Mouse (Mus musculus) cerebellum, postnatal 4 days (tissue): ENCODE data around the gene Slc17a9.
"Not testable (repeated sequence)": the region's sequence is repeated elsewhere in the genome, so short reads cannot be mapped to it uniquely, and the experiment has no call there.

Experiments used
- DNase-seq, 2 experiments: peaks; one replicate each; pipeline ENCODE4 v3.0.0; 2022; ENCODE audit warnings: low spot score in 2 of 2, mixed read lengths in 1 of 2

Gene Slc17a9

GRCm38 (mm10) chr2:180710276-180711155 is 14.5 kb upstream of the Slc17a9 start:
- DNase-seq: no peak

- DNase-seq: no peak
These were observed 13.5 kb upstream of the Slc17a9 start for GRCm38 (mm10) chr2:180711527-180711926.

- no peak for DNase-seq
These were observed 12.9 kb upstream of the Slc17a9 start for GRCm38 (mm10) chr2:180712037-180712689.

- not testable (repeated sequence) for DNase-seq
These were observed 2.3 kb upstream of the Slc17a9 start for GRCm38 (mm10) chr2:180722748-180723147.

- no peak for DNase-seq
These were observed 1.2 kb upstream of the Slc17a9 start for GRCm38 (mm10) chr2:180723865-180724264.

GRCm38 (mm10) chr2:180725414-180725778 is 333 bp downstream of the Slc17a9 start:
- no peak for DNase-seq

GRCm38 (mm10) chr2:180725856-180726629 is 980 bp downstream of the Slc17a9 start:
- DNase-seq: no peak

- DNase-seq: no peak
These were observed 1.8 kb downstream of the Slc17a9 start for GRCm38 (mm10) chr2:180726658-180727442.

GRCm38 (mm10) chr2:180727613-180728021 is 2.6 kb downstream of the Slc17a9 start:
- DNase-seq: no peak

- no peak for DNase-seq
These were observed 6.0 kb downstream of the Slc17a9 start for GRCm38 (mm10) chr2:180731036-180731435.

GRCm38 (mm10) chr2:180731984-180732383 is 6.9 kb downstream of the Slc17a9 start:
- no peak for DNase-seq

GRCm38 (mm10) chr2:180735232-180735631 is 10.2 kb downstream of the Slc17a9 start:
- no peak for DNase-seq

- DNase-seq: no peak
These were observed 12.9 kb downstream of the Slc17a9 start for GRCm38 (mm10) chr2:180737984-180738383.

- DNase-seq: no peak
These were observed 15.3 kb downstream of the Slc17a9 start for GRCm38 (mm10) chr2:180740349-180740748.

GRCm38 (mm10) chr2:180741421-180741820 is 16.4 kb downstream of the Slc17a9 start:
- DNase-seq: no peak

- no peak for DNase-seq
These were observed 17.8 kb downstream of the Slc17a9 start for GRCm38 (mm10) chr2:180742820-180743219.

- DNase-seq: no peak
These were observed 18.3 kb downstream of the Slc17a9 start for GRCm38 (mm10) chr2:180743321-180743720.

- peak; percentile 91 to 92 for DNase-seq
These were observed 20.3 kb downstream of the Slc17a9 start for GRCm38 (mm10) chr2:180745248-180745927.

- no peak for DNase-seq
These were observed 21.6 kb downstream of the Slc17a9 start for GRCm38 (mm10) chr2:180746569-180747192.

GRCm38 (mm10) chr2:180748904-180749303 is 23.8 kb downstream of the Slc17a9 start:
- DNase-seq: no peak
